Mouse (Mus musculus) ES-Bruce4 (cell line): ENCODE results near the gene Rgs10.

Source experiments
- EP300 ChIP-seq: IDR thresholded peaks from 2 replicates; pipeline ENCODE4 v1.6.1; 2011; ENCODE audit warnings: low read depth, low read length; ENCODE audit not compliant: insufficient read depth
- POLR2A ChIP-seq: IDR thresholded peaks from one replicate; pipeline ENCODE4 v1.8.1; 2011; ENCODE audit warnings: low read length; ENCODE audit not compliant: insufficient read depth

GRCm38 (mm10) chr7:128368828-128369227 is 49.7 kb downstream of the Rgs10 start:
- TF ChIP-seq POLR2A = no peak
- TF ChIP-seq EP300 = no peak
